Mouse (Mus musculus) hindbrain, embryonic 15.5 days (tissue): ENCODE results near the gene Ppp6r3. TPM values are rescaled to one million over a fixed set of nuclear protein-coding genes. Genes with fewer than 3 reads are reported as not detected.
A peak's percentile ranks its signal among the peaks of the same experiment; 100 is the strongest.

Source experiments
- ATAC-seq: fragments of 200-750 bp; cut with Nextera tagmentation; 2 replicates; pipeline ENCODE4 v1.8.0; 2017; ENCODE audit warnings: low read depth, moderate number of reproducible peaks, moderate TSS enrichment; ENCODE audit not compliant: low FRiP score
- H3K27ac ChIP-seq: fragments of 300-500 bp; sonication (generic); replicated peaks from 2 replicates; pipeline ENCODE4 v1.5.1; 2015; ENCODE audit warnings: mild to moderate bottlenecking, inconsistent platforms
- H3K27me3 ChIP-seq: fragments of 300-500 bp; sonication (generic); 2 replicates; pipeline ENCODE4 v1.6.1; 2015; ENCODE audit warnings: control low read depth, inconsistent platforms
- H3K36me3 ChIP-seq: fragments of 300-500 bp; sonication (generic); 2 replicates; pipeline ENCODE4 v1.6.1; 2015; ENCODE audit warnings: control low read depth, inconsistent platforms
- H3K4me1 ChIP-seq: fragments of 300-500 bp; sonication (generic); replicated peaks from 2 replicates; pipeline ENCODE4 v1.6.1; 2015; ENCODE audit warnings: control low read depth, inconsistent platforms
- H3K4me2 ChIP-seq: fragments of 300-500 bp; sonication (generic); 2 replicates; pipeline ENCODE4 v1.6.1; 2015; ENCODE audit warnings: moderate library complexity, mild to moderate bottlenecking, inconsistent platforms
- H3K4me3 ChIP-seq: fragments of 300-500 bp; sonication (generic); 2 replicates; pipeline ENCODE4 v1.5.1; 2015; ENCODE audit warnings: mild to moderate bottlenecking, inconsistent platforms
- H3K9ac ChIP-seq: fragments of 300-500 bp; sonication (generic); 2 replicates; pipeline ENCODE4 v1.6.1; 2015; ENCODE audit warnings: inconsistent platforms
- H3K9me3 ChIP-seq: fragments of 300-500 bp; sonication (generic); 2 replicates; pipeline ENCODE4 v1.6.1; 2016; ENCODE audit warnings: control low read depth, inconsistent platforms
- WGBS: fragments of 180-500 bp; shearing (Covaris S2); methylation state at CpG from one replicate; pipeline ENCODE4 v1.1.7; 2015; 5-methylcytosine and 5-hydroxymethylcytosine counted together
- polyA plus RNA-seq: library from polyadenylated mRNA; unstranded; fragments of >200 nt; fragmentation: Nextera tagmentation; extraction: Ambion mirVana; gene quantifications from 2 replicates; pipeline ENCODE4 v1.2.1, GENCODE M21; 2015

The Ppp6r3 gene
- polyA plus RNA-seq, 1 experiment from 2014 or later: 56.7 TPM

GRCm38 (mm10) chr19:3441092-3441491 lies 134.5 kb downstream of the Ppp6r3 start:
- Histone ChIP-seq H3K9me3 (no peaks in the 10 kb centered on the region), H3K27me3 (no peaks in the 10 kb centered on the region), H3K4me2 (peak overlapping the region; percentile 22), H3K9ac (no peak overlapping the region), H3K4me3 (no peak overlapping the region), H3K4me1 (peaks cover 3% of the 10 kb centered on the region; the same call in 1 of the 2 replicates), H3K36me3 (no peaks in the 10 kb centered on the region), H3K27ac (no peak overlapping the region)
- 0 out of 2 replicates have a peak, but pooled peaks have one; percentile 33 for ATAC-seq
- WGBS: 38% methylated on average over 10 of the region's 10 CpGs

GRCm38 (mm10) chr19:3440667-3441066 lies 134.9 kb downstream of the Ppp6r3 start:
- H3K27me3 ChIP-seq: no peaks in the 10 kb centered on the region; the same call in 1 of the 2 replicates
- H3K27ac ChIP-seq: 0 out of 2 replicates have a peak overlapping the region, but pooled peaks have one; percentile 17
- H3K4me1 ChIP-seq: peaks cover 3% of the 10 kb centered on the region; the same call in 1 of the 2 replicates
- ATAC-seq: peak; percentile 32; the same call in 1 of the 2 replicates
- 53% methylated on average over 5 of the region's 5 CpGs for WGBS
- H3K4me2 ChIP-seq: peak overlapping the region; percentile 22
- H3K9ac ChIP-seq: no peak overlapping the region
- H3K36me3 ChIP-seq: no peaks in the 10 kb centered on the region
- H3K9me3 ChIP-seq: no peaks in the 10 kb centered on the region
- no peak overlapping the region for H3K4me3 ChIP-seq

- no peak for ATAC-seq
- Histone ChIP-seq H3K9ac (no peak overlapping the region), H3K4me3 (no peak overlapping the region), H3K4me1 (peaks cover 3% of the 10 kb centered on the region; the same call in 1 of the 2 replicates), H3K4me2 (no peak overlapping the region), H3K9me3 (no peaks in the 10 kb centered on the region), H3K27me3 (no peaks in the 10 kb centered on the region; the same call in 1 of the 2 replicates), H3K36me3 (no peaks in the 10 kb centered on the region), H3K27ac (no peak overlapping the region)
- WGBS: 75% methylated on average over 5 of the region's 5 CpGs
Observed at GRCm38 (mm10) chr19:3437980-3438379, 137.6 kb downstream of the Ppp6r3 start.

GRCm38 (mm10) chr19:3436840-3437239 lies 138.7 kb downstream of the Ppp6r3 start:
- Histone ChIP-seq H3K9ac (no peak overlapping the region), H3K27me3 (no peaks in the 10 kb centered on the region; the same call in 1 of the 2 replicates), H3K4me3 (no peak overlapping the region), H3K27ac (no peak overlapping the region), H3K36me3 (no peaks in the 10 kb centered on the region), H3K9me3 (no peaks in the 10 kb centered on the region), H3K4me2 (no peak overlapping the region), H3K4me1 (peaks cover 3% of the 10 kb centered on the region; the same call in 1 of the 2 replicates)
- ATAC-seq: no peak
- WGBS: 59% methylated on average over 9 of the region's 9 CpGs

GRCm38 (mm10) chr19:3435824-3436223 lies 139.7 kb downstream of the Ppp6r3 start:
- ATAC-seq: no peak
- no peaks in the 10 kb centered on the region for H3K9me3 ChIP-seq
- no peaks in the 10 kb centered on the region for H3K36me3 ChIP-seq
- H3K27me3 ChIP-seq: no peaks in the 10 kb centered on the region; the same call in 1 of the 2 replicates
- 0 out of 2 replicates have a peak, but pooled peaks cover 3% of the 10 kb centered on the region for H3K4me1 ChIP-seq
- WGBS: 89% methylated on average over 3 of the region's 3 CpGs
- no peak overlapping the region for H3K9ac ChIP-seq
- no peak overlapping the region for H3K4me2 ChIP-seq
- H3K27ac ChIP-seq: no peak overlapping the region
- H3K4me3 ChIP-seq: no peak overlapping the region

DNA sequence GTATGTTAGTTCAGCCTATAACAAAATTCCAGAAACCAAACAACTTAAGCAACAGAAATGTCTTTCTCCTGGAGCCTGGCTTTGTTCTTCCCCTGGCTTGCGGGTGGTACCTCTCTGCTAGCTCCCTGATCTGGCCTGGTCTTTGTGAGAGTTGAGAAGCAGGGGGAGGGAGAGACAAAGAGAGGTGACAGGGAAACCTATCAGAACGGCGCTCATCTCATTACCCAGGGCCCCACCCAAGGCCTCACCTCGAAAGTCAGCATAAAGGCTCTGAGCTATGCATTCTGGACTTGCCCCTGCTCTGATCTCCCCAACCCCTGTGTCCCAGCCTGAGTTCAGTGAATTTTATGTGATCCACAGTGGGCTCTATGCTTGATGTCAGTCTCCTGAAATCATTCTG lies 140.9 kb downstream of the Ppp6r3 start:
- ATAC-seq: no peak
- no peak overlapping the region for H3K27ac ChIP-seq
- 59% methylated on average over 4 of the region's 4 CpGs for WGBS
- no peaks in the 10 kb centered on the region for H3K36me3 ChIP-seq
- H3K4me3 ChIP-seq: no peak overlapping the region
- no peaks in the 10 kb centered on the region for H3K4me1 ChIP-seq
- no peak overlapping the region for H3K9ac ChIP-seq
- H3K27me3 ChIP-seq: no peaks in the 10 kb centered on the region; the same call in 1 of the 2 replicates
- no peaks in the 10 kb centered on the region for H3K9me3 ChIP-seq
- no peak overlapping the region for H3K4me2 ChIP-seq

DNA sequence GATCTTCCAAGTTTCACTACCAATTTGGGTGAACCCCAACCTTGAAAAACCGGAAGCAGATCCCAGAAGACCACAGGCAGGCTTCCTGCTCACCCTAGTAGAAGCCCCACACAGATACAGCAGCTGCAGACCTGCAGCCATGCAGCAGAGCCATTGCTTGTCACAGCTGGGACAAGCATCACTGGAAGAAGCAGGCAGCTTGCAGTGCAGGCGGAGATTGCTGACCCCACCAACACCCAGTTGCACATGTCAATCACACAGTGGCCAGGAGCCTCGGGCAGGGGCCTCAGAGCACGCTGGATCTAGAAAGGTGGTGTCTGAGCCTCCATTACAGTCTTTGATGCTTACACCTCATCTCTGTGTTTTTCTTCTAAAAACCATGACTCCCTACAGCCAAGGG lies 141.4 kb downstream of the Ppp6r3 start:
- Histone ChIP-seq H3K36me3 (no peaks in the 10 kb centered on the region), H3K9ac (no peak overlapping the region), H3K4me2 (no peak overlapping the region), H3K4me1 (peaks cover 5% of the 10 kb centered on the region; the same call in 1 of the 2 replicates), H3K27ac (no peak overlapping the region), H3K4me3 (no peak overlapping the region), H3K27me3 (no peaks in the 10 kb centered on the region; the same call in 1 of the 2 replicates), H3K9me3 (no peaks in the 10 kb centered on the region)
- no peak for ATAC-seq
- WGBS: 44% methylated on average over 4 of the region's 4 CpGs

DNA sequence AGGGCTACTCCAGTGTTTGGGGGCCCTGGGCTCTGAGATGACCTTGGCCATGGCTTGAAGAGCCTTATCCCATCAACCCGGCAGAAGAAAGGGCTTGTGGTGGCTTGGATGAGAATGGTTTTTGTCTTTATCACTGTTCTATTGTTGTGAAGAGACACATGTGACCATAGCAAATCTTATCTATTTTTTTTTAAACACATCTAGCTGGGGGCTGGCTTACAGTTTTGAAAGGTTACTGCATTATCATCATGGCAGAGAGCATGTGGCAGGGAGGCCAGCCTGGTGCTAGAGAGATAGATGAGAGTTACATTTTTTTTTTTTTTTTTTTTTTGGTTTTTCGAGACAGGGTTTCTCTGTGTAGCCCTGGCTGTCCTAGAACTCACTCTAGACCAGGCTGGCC lies 143.6 kb downstream of the Ppp6r3 start:
- H3K4me2 ChIP-seq: no peak overlapping the region
- no peak for ATAC-seq
- 91% methylated on average over 2 of the region's 2 CpGs for WGBS

GRCm38 (mm10) chr19:3431066-3431465 lies 144.5 kb downstream of the Ppp6r3 start:
- no peak overlapping the region for H3K4me2 ChIP-seq
- no peaks in the 10 kb centered on the region; the same call in 1 of the 2 replicates for H3K27me3 ChIP-seq
- H3K4me1 ChIP-seq: peaks cover 7% of the 10 kb centered on the region; the same call in 1 of the 2 replicates
- no peaks in the 10 kb centered on the region for H3K36me3 ChIP-seq
- no peak overlapping the region for H3K9ac ChIP-seq
- H3K27ac ChIP-seq: no peak overlapping the region
- 82% methylated on average over 7 of the region's 7 CpGs for WGBS
- H3K9me3 ChIP-seq: no peaks in the 10 kb centered on the region
- H3K4me3 ChIP-seq: no peak overlapping the region
- ATAC-seq: no peak

More for the DNA sequence above, 143.6 kb downstream of the Ppp6r3 start:
- Histone ChIP-seq H3K9ac (no peak overlapping the region), H3K27ac (no peak overlapping the region), H3K4me1 (peaks cover 7% of the 10 kb centered on the region; the same call in 1 of the 2 replicates), H3K4me3 (no peak overlapping the region), H3K27me3 (no peaks in the 10 kb centered on the region; the same call in 1 of the 2 replicates), H3K36me3 (no peaks in the 10 kb centered on the region), H3K9me3 (no peaks in the 10 kb centered on the region)

DNA sequence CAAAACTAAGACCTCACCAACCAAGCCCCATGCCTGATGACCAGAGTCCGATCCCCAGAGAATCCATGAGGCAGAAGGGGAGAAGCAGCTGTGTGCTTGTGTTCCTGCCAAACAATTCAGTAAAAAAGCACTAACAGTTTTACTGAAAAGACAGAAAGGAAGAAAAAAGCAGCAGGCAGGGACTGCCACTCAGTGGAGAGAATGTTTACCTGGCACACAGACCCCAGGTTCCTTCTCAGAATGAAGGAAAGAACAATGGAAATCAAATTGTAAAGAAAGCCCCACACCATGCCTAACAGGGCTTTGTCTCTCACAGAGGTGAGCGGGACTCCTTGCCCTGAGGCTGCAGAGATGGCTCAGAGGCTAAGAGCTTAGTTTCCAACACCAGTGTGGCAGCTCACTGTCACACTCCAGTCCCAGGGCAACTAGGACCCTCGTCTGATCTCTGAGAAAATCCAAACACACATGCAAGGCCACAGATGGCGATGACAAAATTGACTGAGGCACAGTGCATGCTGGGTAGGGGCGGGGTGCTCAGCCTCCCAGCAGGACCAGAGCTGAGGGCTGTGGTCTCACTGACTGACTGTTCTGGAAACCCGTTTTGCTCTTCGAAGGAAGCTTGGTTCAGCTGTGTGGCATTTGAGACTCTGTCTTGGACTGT lies 146.3 kb downstream of the Ppp6r3 start:
- Histone ChIP-seq H3K4me3 (no peak overlapping the region), H3K27ac (peak overlapping the region; percentile 21; the same call in 1 of the 2 replicates), H3K9ac (no peak overlapping the region), H3K4me2 (no peak overlapping the region), H3K27me3 (no peaks in the 10 kb centered on the region), H3K9me3 (no peaks in the 10 kb centered on the region), H3K4me1 (peaks cover 7% of the 10 kb centered on the region; the same call in 1 of the 2 replicates), H3K36me3 (no peaks in the 10 kb centered on the region)
- WGBS: 48% methylated on average over 7 of the region's 7 CpGs
- no peak for ATAC-seq

DNA sequence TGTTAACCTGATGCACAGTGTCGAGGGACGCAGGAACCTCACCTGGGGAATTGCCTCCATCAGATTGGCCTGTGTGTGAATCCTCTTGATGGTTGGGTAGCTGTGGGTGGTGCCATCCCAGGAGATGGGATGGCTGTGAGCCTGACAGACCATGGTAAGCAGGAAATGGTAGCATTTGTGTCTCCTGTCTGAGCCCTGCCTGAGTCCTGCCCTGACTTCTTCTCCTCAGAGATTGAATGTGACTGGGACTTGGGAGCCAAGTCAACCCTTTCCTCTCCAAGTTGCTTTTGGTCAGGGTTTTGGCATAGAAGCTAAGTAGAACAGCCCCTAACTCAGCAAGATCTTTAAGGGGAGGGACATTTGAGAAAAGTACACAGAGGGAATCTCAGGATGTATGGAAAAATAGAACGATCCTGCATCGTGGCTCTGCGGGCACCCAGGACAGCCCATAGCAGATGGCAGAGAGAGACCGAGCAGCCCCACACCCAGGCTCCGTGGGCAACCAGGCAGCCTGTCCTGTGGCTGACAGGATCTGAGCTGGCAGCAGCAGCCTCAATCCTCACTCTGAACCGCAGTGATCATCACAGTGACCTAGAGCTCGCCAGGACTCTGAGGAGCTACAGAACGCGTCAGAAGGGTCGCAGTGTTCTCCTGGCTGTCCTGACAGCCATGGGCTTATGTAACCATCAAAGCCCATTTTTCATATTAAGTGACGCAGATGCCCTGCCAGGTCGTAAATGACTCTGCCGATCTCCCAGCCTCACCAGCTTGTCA lies 147.3 kb downstream of the Ppp6r3 start:
- Histone ChIP-seq H3K36me3 (no peaks in the 10 kb centered on the region), H3K9ac (no peak overlapping the region), H3K4me3 (no peak overlapping the region), H3K27ac (no peak overlapping the region), H3K27me3 (no peaks in the 10 kb centered on the region), H3K9me3 (no peaks in the 10 kb centered on the region), H3K4me1 (peaks cover 7% of the 10 kb centered on the region; the same call in 1 of the 2 replicates), H3K4me2 (no peak overlapping the region)
- no peak for ATAC-seq
- 72% methylated on average over 15 of the region's 15 CpGs for WGBS

DNA sequence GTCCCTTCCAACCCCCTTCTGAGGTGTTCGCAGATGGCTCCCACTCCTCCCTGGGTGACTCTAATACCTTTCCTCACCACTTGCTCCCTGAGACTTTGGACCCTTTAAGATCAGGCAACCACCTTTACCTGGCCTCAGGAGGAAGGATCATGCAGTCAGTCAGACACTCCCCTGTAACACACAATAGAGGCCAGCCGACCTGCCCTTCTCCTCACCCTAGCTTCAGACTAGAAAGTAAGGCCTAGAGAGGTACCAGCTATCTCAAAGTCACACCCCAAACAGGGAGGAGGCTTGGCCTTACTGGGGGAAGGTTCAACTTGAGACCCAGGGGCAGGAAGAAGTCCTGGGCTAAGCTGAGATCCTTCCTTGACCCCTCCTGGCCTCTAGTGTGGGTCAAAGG lies 151.3 kb downstream of the Ppp6r3 start:
- H3K27me3 ChIP-seq: no peaks in the 10 kb centered on the region
- H3K4me1 ChIP-seq: peaks cover 4% of the 10 kb centered on the region; the same call in 1 of the 2 replicates
- H3K9me3 ChIP-seq: no peaks in the 10 kb centered on the region
- H3K36me3 ChIP-seq: no peaks in the 10 kb centered on the region
- WGBS: 90% methylated on average over 2 of the region's 2 CpGs
- ATAC-seq: no peak
- no peak overlapping the region for H3K4me2 ChIP-seq
- no peak overlapping the region for H3K27ac ChIP-seq
- H3K9ac ChIP-seq: no peak overlapping the region
- H3K4me3 ChIP-seq: no peak overlapping the region
